ENCODE assay signal across 8 mouse cellular contexts in the genomic region with DNA sequence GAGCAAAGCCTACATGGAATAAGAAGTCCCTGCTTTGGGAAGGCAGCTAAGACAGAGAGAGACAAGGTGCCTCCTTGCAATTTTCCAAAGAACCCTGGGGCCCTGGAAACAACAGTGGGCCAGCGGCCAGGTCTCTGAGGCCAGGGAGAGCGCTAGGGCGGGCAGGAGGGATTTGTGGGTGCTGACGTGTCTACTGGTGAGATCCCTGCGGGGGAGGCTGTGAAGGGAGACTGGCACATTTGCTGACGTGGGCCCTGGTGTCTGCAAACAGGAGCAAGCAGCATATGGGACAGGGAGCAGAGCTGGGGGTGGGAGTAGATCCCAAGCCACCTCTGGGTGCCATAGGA. TPM values are rescaled to one million over a fixed set of nuclear protein-coding genes. Genes with fewer than 3 reads are reported as not detected.
DNase-seq lines count a peak whose midpoint lies in the region; ATAC-seq and TF ChIP-seq lines count a peak whose summit lies in the region.

No protein-coding gene starts in this region.

- ATAC-seq in hindbrain, embryonic 14.5 days (ENCODE audit: low FRiP score), result no peak
- no peak for ATAC-seq in embryonic facial prominence, embryonic 13.5 days (ENCODE audit: insufficient number of reproducible peaks, insufficient read depth, low FRiP score, low TSS enrichment, low read depth)

- peaks cover 26% of the 10 kb centered on the region for H3K27me3 ChIP-seq in hindbrain, embryonic 10.5 days (ENCODE audit: insufficient read depth, poor library complexity, severe bottlenecking)
- no peaks in the 10 kb centered on the region for H3K27me3 ChIP-seq in hindbrain, embryonic 14.5 days (ENCODE audit: control insufficient read depth, insufficient read depth, low read length)
- no peaks in the 10 kb centered on the region for H3K27me3 ChIP-seq in C2C12 (ENCODE audit: control insufficient read depth, insufficient read depth, insufficient read length)
- H3K27me3 ChIP-seq in embryonic facial prominence, embryonic 13.5 days, result peaks cover 41% of the 10 kb centered on the region
- peaks cover 22% of the 10 kb centered on the region for H3K27me3 ChIP-seq in limb, embryonic 10.5 days (ENCODE audit: low read depth, poor library complexity, severe bottlenecking)

- peak overlapping the region; percentile 54 for H3K4me3 ChIP-seq in hindbrain, embryonic 10.5 days
- H3K4me3 ChIP-seq in hindbrain, embryonic 14.5 days (replicated peaks; ENCODE audit: low read length), result no peak overlapping the region
- H3K4me3 ChIP-seq in C2C12 (ENCODE audit: insufficient read depth, poor library complexity, severe bottlenecking), result peak overlapping the region; percentile 12
- H3K4me3 ChIP-seq in embryonic facial prominence, embryonic 13.5 days, result peak overlapping the region; percentile 21
- H3K4me3 ChIP-seq in limb, embryonic 10.5 days, result peak overlapping the region; percentile 36

- H3K27ac ChIP-seq in hindbrain, embryonic 10.5 days, result peak overlapping the region; percentile 98
- H3K27ac ChIP-seq in hindbrain, embryonic 14.5 days, result no peak overlapping the region
- H3K27ac ChIP-seq in embryonic facial prominence, embryonic 13.5 days, result peak overlapping the region; percentile 39; the same call in 1 of the 2 replicates
- peak overlapping the region; percentile 95 for H3K27ac ChIP-seq in limb, embryonic 10.5 days

- H3K9me3 ChIP-seq in hindbrain, embryonic 10.5 days, result no peaks in the 10 kb centered on the region
- no peaks in the 10 kb centered on the region for H3K9me3 ChIP-seq in hindbrain, embryonic 14.5 days (ENCODE audit: control insufficient read depth, low read length)
- no peaks in the 10 kb centered on the region for H3K9me3 ChIP-seq in embryonic facial prominence, embryonic 13.5 days
- no peaks in the 10 kb centered on the region for H3K9me3 ChIP-seq in limb, embryonic 10.5 days (replicated peaks)

- WGBS in hindbrain, embryonic 10.5 days, result 41% methylated on average over 6 of the region's 6 CpGs
- 38% methylated on average over 6 of the region's 6 CpGs for WGBS in hindbrain, embryonic 14.5 days
- 24% methylated on average over 6 of the region's 6 CpGs for WGBS in embryonic facial prominence, embryonic 13.5 days
- 46% methylated on average over 6 of the region's 6 CpGs for WGBS in limb, embryonic 10.5 days

- no peak for TF ChIP-seq CTCF in C2C12 (IDR thresholded peaks at IDR 0.05; ENCODE audit: control insufficient read depth, insufficient read depth, insufficient read length)

- no peaks in the 10 kb centered on the region for H3K79me2 ChIP-seq in C2C12 (ENCODE audit: control insufficient read depth, insufficient read depth)

- DNase-seq in hindbrain, embryonic 10.5 days (ENCODE audit: low spot score), result no peak
- no peak for DNase-seq in hindbrain, embryonic 14.5 days (ENCODE audit: low spot score)
- DNase-seq in limb, embryonic 10.5 days (ENCODE audit: low spot score), result no peak
- no peak for DNase-seq in cerebellum, adult 8-10 months
- no peak for DNase-seq in thymus, postnatal 10 days (ENCODE audit: low spot score in 2 of 2)
- DNase-seq in urinary bladder, postnatal 10 days (ENCODE audit: low spot score), result no peak

- H3K4me1 ChIP-seq in hindbrain, embryonic 10.5 days (replicated peaks), result peaks cover 52% of the 10 kb centered on the region
- peaks cover 5% of the 10 kb centered on the region; the same call in 1 of the 2 replicates for H3K4me1 ChIP-seq in hindbrain, embryonic 14.5 days (replicated peaks; ENCODE audit: control insufficient read depth, insufficient read depth, low read length)
- peaks cover 27% of the 10 kb centered on the region for H3K4me1 ChIP-seq in embryonic facial prominence, embryonic 13.5 days
- peaks cover 43% of the 10 kb centered on the region for H3K4me1 ChIP-seq in limb, embryonic 10.5 days

- no peak overlapping the region for H3K4me2 ChIP-seq in hindbrain, embryonic 14.5 days (replicated peaks)
- peak overlapping the region; percentile 52 for H3K4me2 ChIP-seq in embryonic facial prominence, embryonic 13.5 days

- peaks cover 38% of the 10 kb centered on the region for H3K36me3 ChIP-seq in hindbrain, embryonic 10.5 days
- peaks cover 34% of the 10 kb centered on the region for H3K36me3 ChIP-seq in hindbrain, embryonic 14.5 days (replicated peaks; ENCODE audit: control insufficient read depth, insufficient read depth)
- H3K36me3 ChIP-seq in C2C12 (ENCODE audit: control insufficient read depth, insufficient read depth), result no peaks in the 10 kb centered on the region
- no peaks in the 10 kb centered on the region for H3K36me3 ChIP-seq in embryonic facial prominence, embryonic 13.5 days
- peaks cover 40% of the 10 kb centered on the region for H3K36me3 ChIP-seq in limb, embryonic 10.5 days

- H3K79me3 ChIP-seq in C2C12 (ENCODE audit: low read depth), result no peaks in the 10 kb centered on the region

- no peak overlapping the region for H3K9ac ChIP-seq in hindbrain, embryonic 14.5 days
- 0 out of 2 replicates have a peak overlapping the region, but pooled peaks have one; percentile 27 for H3K9ac ChIP-seq in embryonic facial prominence, embryonic 13.5 days

- H3ac ChIP-seq in C2C12 (ENCODE audit: control insufficient read depth, insufficient read length, low read depth), result peak overlapping the region; percentile 46

TF ChIP-seq in C2C12, 6 proteins besides CTCF, POLR2A, EP300 and RAD21:
- no peak for TF ChIP-seq FOSL1 (IDR thresholded peaks at IDR 0.05; ENCODE audit: insufficient read depth, low read length, poor library complexity, severe bottlenecking)
- no peak for TF ChIP-seq MYOG (IDR thresholded peaks at IDR 0.05; ENCODE audit: control insufficient read depth, extremely low read depth, insufficient read length)
- TF ChIP-seq MAX (IDR thresholded peaks at IDR 0.05), result peak; percentile 21
- no peak for TF ChIP-seq MYOD1 (IDR thresholded peaks at IDR 0.05; ENCODE audit: control insufficient read depth, insufficient read length, low read depth)

RNA-seq across cellular contexts. Expression of a gene that starts 31.0 kb away (rescaled TPM):
- 32.4 and 33.9 TPM in 2 replicates for polyA plus RNA-seq in hindbrain, embryonic 10.5 days (2016; fragmentation: Nextera tagmentation; extraction: Ambion mirVana)
- polyA plus RNA-seq in hindbrain, embryonic 14.5 days (2014; fragmentation: Nextera tagmentation; extraction: Ambion mirVana), result 13.9 and 15.1 TPM in 2 replicates
- polyA plus RNA-seq in C2C12 (2012; fragmentation: generic; extraction: Trizol), result 3.1 TPM
- polyA plus RNA-seq in embryonic facial prominence, embryonic 13.5 days (2015; fragmentation: Nextera tagmentation; extraction: Ambion mirVana), result 1.3 and 1.4 TPM in 2 replicates
- polyA plus RNA-seq in limb, embryonic 10.5 days (2016; fragmentation: Nextera tagmentation; extraction: Ambion mirVana), result 15.0 and 19.3 TPM in 2 replicates

RNA-seq across cellular contexts. Expression of a gene that starts 44.2 kb away (rescaled TPM):
- polyA plus RNA-seq in hindbrain, embryonic 10.5 days (2016; fragmentation: Nextera tagmentation; extraction: Ambion mirVana), result 8.3 and 9.7 TPM in 2 replicates
- 8.6 and 10.6 TPM in 2 replicates for polyA plus RNA-seq in hindbrain, embryonic 14.5 days (2014; fragmentation: Nextera tagmentation; extraction: Ambion mirVana)
- polyA plus RNA-seq in C2C12 (2012; fragmentation: generic; extraction: Trizol), result 0.13 TPM
- polyA plus RNA-seq in embryonic facial prominence, embryonic 13.5 days (2015; fragmentation: Nextera tagmentation; extraction: Ambion mirVana), result 5.4 and 5.9 TPM in 2 replicates
- polyA plus RNA-seq in limb, embryonic 10.5 days (2016; fragmentation: Nextera tagmentation; extraction: Ambion mirVana), result 8.4 and 8.9 TPM in 2 replicates
